Mouse (Mus musculus) induced T-regulatory cell, adult 2 months (primary cell): Measurements from ENCODE around the gene Fam172a.

Experiments
- DNase-seq: peaks from one replicate; pipeline ENCODE4 v3.0.0-alpha.2; 2012; ENCODE audit warnings: low read depth

The Fam172a gene

DNA sequence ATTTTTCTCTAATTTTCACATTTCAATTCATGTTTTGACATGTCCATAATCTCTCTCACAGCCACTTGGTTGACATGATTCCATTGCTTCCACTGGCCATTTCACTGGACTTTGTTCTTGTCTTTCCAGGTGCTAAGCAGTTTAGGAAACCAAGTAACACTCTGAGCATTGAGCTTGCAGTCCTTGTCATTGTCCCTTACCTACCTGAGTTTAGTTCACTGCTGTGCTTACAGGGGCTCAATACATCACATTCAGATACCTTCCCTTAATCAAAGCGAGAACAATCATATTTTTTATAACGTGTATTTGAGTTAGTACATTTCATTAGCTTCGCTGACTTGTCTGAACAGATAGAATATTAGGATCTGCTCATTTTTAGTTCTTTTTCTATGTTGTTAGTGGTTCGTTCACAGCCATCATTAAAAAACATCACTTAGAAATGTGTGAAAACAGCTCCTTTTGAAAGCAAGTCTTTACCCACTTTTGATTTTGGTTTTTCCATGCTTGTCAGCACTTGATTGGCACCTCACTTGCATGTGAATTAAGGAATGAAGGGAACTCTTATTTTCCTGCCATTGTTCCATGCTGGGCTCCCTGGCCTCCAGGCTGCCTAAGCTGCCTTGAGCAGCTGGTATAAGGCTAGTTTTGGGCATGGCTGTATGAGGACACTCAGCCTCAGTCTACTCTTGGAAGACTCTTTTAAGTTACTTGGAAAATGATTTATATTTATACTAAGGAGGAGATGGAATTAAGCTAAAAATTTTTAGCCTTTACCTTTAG lies 257.9 kb downstream of the Fam172a start:
- no peak for DNase-seq

DNA sequence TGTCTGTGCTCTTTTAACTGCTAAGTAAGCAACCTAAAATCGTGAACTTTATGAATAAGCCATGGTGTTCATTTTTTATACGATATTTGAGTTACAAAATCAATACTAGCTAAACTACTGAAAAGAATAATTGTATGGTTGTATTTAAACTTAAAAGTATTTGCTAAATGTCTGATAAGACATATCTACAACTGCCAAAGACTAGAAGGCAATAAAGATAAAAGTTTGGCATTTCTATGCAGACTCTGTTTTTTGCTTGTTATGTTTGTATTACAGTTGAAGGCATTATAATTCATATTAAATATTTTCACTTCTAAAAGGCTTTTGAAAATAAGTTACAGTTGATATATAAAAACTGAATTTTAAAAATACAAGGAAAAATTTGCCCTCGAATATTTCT lies 274.4 kb downstream of the Fam172a start:
- no peak for DNase-seq

- DNase-seq: no peak
Observed at GRCm38 (mm10) chr13:77977121-77977520, 275.3 kb downstream of the Fam172a start.

- DNase-seq: peak; percentile 37
Observed at GRCm38 (mm10) chr13:77982105-77982851, 280.4 kb downstream of the Fam172a start.

DNA sequence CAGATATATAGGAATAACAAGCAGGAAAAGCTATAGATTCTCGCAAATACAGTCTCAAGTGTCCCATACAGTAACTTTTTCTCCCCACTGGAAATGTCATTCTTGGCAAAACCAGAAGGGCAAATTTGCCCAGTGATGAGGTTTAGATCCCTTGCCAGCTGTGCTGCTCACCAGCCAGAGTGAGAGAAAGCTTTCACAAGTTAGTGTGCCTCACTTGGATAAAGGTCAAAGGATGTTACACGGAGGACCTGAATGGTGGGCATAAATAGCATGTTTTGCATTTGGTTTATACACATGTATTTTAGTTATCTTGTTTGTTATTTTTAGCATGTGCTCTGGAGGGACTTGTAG lies 281.0 kb downstream of the Fam172a start:
- DNase-seq: no peak

DNA sequence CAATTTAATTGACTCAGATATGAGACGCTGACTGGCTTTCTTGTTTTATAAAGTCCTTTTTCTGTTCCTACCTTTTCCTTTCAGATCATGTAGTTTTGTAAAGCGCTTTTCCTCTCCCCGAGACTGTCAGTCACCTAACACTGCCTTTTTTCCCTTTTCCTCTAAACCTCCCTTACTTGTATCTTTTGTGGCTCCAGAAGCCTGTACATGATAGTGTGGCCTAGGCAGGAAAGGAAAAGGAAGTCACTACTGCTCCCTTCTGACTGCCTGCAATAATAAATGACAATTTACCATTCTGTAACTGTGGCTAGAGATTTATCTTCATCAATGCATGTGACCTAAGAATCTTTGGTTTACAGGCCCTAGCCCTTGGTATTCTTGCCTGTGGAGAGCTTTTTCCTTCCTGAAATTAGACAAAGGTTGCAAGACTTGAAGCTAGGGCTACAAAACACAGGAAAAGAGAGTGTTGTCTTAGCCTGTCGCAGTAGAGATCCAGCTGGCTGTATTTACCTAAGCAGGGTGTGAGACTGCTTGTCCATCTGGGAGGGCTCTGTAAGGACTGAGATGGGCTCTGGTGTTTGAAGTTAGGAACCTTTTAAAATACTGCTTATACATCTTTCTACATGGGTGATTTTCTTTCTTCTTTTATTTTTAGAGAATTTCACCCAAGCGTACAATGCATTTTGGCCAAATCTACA lies 289.5 kb downstream of the Fam172a start:
- DNase-seq: no peak

DNA sequence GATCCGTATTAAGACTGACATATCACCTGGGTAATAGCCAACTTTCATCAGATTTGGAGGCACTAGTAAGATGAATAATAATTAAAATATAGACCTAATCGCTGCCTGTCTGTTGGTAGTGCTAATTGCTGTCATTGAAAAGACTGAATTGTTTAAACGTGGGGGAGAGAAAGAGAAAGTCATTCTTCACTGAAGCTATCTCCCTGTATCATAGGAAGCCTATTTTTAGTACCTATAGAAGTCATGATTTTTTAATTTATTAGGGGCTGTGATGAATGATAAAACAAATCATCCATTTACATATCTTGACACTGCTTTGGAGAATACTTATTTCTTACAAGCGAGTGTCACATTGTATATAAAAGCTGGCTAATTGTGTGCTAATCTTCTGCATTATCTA lies 302.8 kb downstream of the Fam172a start:
- DNase-seq: no peak

- DNase-seq: no peak
Observed at GRCm38 (mm10) chr13:78005344-78005743, 303.5 kb downstream of the Fam172a start.

DNA sequence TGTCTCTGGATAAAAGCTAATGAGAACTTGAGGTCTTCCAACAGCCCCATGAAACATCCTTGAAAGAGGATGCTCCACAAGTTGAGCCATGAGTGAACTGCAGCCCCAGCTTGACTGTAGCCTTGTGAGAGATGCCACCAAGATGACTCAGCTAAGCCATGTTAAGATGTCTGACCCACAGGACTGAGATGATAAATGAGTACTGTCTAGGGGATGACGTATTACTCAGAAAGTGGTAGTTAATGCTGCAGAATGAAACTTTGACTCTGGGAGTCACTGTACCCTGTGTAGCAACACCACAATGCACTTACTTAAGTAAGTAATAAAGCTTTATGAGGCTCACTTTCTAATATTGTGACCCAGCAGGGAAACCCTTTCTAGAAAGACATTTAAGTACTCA lies 308.3 kb downstream of the Fam172a start:
- no peak for DNase-seq

DNA sequence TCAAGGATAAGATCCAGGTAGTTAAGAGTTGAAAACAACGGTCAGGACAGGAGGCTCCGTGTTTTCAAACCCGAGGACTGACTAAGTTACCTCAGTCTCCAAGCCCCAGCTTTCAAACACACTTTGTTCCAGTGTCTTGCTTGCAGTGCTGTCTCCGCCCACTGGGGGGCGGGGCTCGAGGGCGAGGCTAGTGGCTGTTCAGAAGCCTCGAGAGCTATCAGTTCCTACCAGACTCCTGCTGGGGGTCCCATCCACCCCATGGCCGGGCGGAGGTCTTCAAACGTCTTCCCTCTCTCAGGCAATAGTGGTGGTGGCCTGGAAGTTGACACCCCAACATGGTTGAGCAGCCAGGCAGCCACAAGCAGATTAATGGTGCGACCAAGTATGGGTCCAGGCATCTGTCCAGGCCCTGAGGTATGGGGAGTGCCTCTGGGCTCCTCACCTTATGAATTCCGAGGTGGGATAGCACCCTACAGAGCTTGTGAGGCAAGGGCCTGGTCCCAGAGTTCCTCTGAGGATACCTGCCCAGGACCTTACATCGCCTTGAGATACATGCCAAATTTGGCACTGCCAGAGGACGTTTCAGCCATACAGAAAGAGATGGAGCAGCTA lies 323.0 kb downstream of the Fam172a start, which contains the start of gene Pou5f2:
Gene Pou5f2, plus strand, starts transcription at position 220 of the 612 bp plus-strand sequence.
- peak; percentile 31 for DNase-seq

- no peak for DNase-seq
Observed at GRCm38 (mm10) chr13:78032821-78033220, 331.0 kb downstream of the Fam172a start.

- DNase-seq: no peak
Observed at GRCm38 (mm10) chr13:78037203-78037602, 335.4 kb downstream of the Fam172a start.

- no peak for DNase-seq
Observed at GRCm38 (mm10) chr13:78043203-78043602, 341.4 kb downstream of the Fam172a start.

DNA sequence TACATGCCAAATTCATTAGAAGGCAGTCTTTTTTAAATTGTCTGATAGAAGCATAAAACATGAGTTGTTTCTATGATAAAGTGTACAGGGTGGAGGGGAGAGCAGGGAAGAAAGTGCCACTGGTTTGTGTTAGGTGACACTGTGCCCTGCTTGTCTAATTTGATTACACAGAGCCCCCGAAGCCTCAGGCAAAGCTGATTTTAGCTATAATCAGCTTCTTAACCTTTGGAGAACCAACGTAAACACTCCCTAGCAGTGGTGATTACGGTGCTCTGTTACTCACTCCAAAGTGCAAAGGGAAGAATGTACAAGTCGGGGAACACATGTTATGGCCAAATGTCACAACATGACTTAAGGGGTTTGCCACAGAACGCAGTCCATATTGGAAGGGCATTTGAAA lies 343.3 kb downstream of the Fam172a start:
- no peak for DNase-seq

DNA sequence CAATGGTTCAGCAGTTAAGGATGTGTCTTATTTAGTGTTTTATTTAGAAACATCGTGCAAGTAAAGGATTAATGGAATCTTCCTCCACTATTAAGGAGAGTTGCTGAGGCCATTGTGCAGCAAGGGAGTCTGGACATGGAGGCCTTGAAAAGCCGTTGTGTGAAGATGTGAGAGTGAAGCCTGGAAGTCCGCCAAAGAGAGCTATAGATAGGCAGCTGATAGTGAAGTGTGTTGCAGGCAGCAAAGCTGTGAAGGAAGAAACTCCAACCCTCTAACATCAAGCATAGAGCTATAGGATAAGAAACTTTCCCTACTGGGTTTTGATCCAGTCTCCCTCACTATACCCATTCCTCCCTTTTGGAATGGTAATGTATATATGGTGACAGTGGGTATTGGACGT lies 385.9 kb downstream of the Fam172a start:
- no peak for DNase-seq

DNA sequence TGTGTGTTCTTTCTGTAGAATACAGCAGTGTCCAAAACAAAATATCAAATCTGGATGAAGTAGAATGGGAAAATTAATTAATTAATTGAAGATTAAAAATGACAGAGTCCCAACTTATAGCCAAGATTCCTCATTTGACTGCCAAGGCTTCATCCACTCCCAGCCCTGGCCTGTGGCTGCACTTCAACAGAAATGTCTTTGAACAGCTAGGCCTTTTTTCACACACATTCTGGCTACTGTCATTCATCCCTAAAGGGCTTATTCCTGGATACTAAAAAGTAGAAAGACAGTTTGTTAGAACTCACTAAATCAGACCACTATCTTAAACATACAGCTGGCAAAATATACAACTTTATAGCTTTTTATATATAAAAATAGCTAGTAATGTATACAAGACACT lies 388.9 kb downstream of the Fam172a start:
- no peak for DNase-seq

DNA sequence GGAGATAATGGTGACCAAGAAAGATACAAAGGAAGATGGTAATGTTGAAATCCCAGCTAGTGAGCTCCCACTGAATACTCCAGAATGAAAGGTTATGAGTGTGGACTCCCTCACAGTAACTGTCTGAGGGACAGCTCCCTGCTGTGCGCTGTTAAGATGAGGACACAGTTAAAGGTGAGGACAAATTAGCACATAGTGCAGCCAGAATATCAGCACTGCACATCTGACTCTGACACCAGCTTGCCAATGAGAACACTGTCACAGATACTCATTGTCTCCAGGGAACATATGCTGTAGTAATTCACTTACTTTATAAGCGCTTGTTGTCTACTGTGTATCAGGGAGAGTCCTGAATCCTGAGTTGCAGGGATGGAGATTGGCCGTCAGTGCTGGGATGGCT lies 390.1 kb downstream of the Fam172a start:
- no peak for DNase-seq

- peak; percentile 9 for DNase-seq
Observed at GRCm38 (mm10) chr13:78094352-78094751, 392.5 kb downstream of the Fam172a start.

DNA sequence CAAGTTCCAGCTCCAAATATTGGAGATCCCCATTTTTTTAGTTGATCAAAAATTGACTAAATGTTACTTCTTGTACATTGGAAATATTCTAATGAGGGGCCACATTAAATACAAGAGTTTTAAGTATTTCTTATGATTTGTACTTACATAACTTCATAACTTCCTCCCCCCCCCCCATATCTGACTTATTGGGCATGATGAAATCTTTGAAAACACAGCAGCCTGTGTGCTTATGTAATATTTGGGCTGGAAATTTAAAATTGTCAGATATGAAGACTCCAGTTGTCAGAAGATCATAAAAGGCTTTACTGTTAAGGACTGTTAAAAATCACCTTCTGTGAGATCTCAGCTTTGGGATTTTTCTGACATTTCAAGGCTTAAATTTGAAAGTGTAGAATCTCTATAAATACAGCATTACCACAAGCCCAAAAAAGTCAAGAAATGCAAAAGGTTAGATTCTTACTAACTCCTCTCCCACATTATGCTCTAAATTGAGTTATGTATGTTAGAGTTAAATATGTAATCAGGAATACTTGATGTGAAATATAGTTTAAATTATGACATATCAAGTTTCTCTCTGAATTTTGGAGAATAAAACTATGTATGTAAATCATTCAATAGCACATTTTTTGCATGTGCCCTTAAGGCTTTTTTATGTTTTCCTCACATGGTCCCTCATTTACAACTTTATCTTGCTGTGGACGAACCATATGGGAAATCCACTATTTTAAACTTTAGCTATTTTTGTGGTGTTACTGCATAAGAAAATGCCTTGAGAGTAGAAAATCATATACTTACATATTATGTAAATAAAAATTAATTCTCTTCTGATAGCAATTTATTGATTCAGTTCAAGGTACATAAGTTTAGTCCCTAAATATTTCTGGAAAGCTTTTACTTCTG lies 393.5 kb downstream of the Fam172a start:
- no peak for DNase-seq

DNA sequence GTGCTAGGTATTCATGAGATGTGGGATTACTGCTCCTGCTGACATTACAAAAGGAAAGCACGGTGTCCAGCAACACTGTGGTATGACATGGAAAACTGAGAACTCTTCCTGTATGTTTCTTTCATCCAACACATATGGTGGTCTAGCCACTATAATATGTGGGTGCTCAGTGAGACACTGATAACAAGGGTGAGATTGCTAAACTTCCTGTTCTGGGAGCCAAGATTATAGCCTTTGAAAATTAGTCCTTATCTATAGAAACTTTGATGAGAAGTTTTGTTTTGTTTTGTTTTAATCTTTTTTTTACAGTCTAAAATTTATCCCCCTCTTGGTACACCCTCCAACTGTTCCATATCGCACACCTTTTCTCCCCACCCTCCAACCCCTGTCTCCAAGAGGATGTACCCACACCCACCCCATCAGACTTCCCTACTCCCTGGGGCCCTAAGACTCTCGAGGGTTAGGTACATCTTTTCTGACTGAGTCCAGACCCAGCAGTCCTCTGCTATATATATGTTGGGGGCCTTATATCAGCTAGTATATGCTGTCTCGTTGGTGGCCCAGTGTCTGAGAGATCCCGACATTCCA lies 397.1 kb downstream of the Fam172a start:
- no peak for DNase-seq
